Mouse (Mus musculus) ZHBTc4 (cell line): ENCODE results near the gene Lama1.
"Not testable (repeated sequence)": the region's sequence is repeated elsewhere in the genome, so short reads cannot be mapped to it uniquely, and the experiment has no call there.

Experiments used
- DNase-seq: peaks from one replicate; pipeline ENCODE4 v3.0.0-alpha.2; 2011; ENCODE audit warnings: low read depth, low spot score

The Lama1 gene

DNA sequence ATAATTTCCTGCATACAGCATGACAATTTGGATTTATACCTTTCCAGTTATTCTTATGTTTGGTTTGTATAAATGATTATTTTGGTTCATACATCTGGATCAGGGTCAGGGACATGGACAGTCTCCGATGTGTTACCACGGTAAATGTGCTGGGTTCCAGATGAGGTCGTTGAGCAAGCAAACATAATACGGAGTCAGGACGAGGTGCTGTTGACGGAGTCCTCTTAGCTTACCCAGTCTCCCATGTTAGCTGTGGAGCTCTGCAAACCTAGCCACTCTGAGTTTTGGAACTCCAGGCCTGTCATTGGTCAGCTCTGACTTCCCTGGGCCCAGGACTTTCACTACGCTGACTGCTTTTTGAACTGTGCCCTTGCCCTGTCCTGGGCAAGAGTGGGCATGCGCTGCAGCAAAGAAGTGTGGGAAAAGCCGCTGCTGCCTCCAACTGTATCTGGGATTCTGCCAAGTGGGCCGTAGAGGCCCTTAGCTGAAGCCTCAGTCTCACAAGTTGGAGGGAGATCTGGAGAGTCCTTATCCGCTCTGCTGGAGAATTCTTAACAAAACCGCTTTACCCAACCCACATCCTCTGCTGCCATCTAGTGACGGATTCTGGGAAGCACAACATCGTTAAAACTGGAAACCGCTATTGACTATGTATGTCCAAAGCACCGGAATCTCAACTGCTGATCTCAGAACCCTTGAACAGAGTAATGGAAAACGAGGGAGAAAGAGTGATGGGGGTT, 140.5 kb downstream of the Lama1 start:
- peak; percentile 82 for DNase-seq

DNA sequence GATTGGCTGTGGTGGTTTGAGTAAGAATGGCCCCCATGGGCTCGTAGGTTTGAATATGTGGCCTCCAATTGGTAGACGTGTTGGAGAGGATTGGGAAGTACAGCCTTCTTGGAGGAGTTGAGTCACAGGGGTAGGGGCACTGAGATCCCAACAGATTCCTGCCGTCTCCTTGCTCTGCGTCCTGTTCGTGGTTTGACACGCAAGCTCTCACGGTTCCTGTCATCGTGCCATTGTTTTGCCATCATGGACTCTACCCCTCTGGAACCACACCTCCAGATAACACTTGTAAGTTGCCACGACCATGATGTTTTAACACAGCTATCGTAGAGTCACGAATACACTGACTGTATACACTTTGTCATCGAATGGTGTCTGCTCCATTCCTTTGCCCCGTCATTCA, 141.9 kb downstream of the Lama1 start:
- DNase-seq: no peak

DNA sequence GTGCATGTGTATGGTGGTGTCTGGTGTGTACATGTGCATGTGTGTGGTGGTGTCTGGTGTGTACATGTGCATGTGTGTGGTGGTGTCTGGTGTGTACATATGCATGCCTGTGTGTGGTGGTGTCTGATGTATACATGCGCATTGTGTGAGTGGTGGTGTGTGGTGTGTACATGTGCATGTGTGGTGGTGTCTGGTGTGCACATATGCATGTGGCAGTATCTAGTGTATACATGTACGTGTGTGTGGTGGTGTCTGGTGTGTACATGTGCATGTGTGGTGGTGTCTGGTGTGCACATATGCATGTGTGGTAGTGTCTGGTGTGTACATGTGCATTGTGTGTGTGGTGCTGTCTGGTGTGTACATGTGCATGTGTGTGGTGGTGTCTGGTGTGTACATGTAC, 144.4 kb downstream of the Lama1 start:
- DNase-seq: not testable (repeated sequence)

DNA sequence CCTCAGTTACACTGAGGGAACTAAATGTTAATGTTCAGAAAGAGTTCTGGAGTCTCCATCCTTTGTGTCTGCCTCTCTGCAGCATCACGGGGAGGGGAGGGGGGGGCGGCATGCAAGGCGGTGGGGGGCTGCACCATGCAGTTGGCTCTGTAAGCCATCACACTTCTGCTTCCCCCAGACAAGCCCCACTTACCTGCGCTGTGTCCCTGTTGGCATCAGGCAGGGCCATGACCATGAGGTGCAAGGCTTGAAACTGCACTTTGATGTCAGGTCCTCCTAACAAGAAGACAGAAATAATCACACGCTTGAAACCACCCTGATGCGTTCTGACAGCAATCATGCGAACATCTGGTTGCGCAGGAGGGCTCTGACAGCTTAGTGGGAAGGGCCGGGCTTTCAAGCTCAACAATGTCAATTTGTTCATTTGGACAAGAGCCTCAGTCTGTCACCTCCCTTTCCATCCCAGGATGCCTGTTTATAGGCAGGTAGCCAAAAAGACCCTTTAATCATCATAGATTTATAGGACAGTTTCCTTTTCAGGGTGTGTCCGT, 164.1 kb downstream of the Lama1 start:
- DNase-seq: no peak

DNA sequence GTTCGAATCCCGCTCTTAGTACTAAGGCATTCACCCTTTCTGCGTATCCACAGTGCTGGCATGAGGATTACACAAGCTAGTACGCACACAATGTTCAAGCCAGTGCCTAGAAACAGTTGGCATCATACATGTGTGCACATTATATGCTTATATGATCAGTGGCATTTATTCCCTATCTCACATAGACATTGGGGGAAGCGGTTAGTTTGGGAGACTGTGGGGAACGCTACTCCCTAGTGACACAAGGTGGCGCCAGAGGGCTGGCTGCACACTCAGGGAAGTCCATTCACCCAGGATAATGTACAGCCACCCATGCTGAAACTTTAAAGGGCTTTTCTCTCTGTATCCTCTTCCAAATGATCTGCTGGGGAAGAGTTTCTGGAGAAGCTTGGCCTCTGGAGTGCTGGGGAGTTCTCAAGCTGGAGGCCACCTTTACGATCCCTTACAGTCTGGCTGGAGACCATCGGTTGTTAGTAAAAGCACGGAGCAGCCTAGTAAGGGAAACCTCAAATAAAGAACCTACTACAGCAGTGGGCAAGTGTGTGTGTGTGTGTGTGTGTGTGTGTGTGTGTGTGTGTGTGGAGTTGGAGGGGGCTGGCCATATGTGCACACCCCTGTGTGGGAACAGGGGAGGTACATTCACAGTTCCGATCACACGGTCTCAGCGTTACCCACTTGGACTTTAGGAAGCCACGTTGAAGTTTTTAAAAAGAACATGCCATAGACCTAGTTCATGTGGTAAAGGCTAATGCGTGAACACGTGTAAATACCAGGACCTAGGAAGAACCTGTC, 164.9 kb downstream of the Lama1 start:
- DNase-seq: peak; percentile 75

DNA sequence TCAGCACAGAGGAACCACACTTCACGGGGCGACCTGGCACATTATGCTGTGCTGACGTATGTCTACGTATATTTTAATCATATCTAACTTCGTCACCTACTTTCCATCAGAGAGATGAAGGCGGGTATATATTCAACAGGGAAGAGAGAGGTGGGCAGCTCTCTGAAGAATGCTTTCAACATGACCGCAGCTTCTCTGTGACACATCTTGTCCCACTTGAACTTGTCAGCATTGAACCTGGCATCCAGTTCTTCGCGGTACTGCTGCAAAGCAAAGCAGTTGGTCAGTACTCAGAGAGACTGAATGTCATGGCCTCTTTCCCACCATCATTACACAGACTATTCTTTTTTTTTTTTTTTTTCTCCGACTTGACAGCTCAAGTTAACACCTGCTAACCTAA, 167.3 kb downstream of the Lama1 start:
- DNase-seq: no peak

DNA sequence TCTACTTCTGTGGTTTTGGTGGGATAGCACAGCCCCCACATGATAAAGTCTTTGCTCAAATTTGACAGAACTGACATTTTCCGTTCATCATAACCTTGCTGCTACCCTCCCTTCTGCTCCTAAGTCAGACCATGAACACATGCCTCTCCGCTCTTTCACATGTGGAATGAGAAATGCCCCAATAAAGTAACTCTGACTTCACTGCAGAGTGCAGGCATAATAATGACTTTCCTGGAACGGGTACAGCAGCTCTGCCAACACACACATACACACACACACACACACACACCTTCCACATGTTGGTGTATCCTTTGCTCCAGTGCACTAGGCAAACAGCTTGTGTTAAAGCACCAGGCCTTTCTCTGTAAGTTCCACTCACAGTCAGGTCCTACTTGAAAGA, 167.9 kb downstream of the Lama1 start:
- no peak for DNase-seq

DNA sequence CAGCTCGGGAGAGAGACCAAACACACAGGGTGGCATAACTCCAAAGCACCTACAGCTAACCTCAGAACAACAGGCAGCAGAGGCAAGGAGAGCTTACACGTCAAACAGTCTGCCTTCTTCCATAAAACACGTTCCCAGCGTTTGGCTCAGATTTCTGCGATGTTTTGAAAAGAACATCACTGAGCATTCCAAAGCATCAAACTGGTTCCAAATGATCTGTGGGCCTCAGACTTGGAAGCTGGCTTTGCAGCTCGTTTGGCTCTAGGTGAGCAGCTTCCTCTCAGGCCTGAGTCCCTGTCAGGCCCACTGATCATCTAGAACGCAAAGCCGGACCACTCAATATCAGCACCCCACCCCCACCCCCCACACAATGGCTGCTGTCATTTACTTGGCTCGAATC, 169.0 kb downstream of the Lama1 start:
- DNase-seq: no peak

DNA sequence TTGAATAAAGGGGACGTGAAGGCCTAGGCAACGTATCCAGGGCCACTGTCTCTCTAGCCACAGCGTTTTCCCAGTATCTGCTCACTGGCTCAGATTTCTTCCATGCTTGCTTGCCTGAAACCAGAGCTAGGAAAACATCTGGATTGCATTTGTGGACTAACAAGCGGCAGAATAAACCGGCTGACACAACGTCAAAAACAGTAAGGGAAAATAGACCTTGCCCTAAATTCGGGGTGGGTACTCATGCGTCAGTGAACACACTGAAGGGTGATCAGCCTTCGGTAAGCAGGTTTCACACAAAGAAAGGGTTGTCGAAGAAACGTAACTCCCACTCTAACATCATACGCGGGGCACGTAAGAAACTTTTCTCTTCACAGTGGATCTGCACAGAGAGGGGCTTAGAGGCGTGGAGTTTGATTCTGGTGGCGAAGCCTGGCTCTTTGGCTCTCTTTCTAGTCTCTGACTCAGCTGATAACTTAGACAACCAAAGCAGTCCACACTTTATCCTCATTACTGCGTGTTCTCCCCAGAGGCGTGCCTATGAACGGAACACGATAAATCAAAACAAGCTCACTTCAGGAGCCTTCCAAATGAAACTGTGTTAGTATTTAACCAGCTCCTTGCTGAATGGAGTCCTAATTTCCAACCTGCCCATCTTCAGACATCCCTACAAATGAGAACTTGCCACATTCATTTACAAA, 169.6 kb downstream of the Lama1 start:
- DNase-seq: no peak

DNA sequence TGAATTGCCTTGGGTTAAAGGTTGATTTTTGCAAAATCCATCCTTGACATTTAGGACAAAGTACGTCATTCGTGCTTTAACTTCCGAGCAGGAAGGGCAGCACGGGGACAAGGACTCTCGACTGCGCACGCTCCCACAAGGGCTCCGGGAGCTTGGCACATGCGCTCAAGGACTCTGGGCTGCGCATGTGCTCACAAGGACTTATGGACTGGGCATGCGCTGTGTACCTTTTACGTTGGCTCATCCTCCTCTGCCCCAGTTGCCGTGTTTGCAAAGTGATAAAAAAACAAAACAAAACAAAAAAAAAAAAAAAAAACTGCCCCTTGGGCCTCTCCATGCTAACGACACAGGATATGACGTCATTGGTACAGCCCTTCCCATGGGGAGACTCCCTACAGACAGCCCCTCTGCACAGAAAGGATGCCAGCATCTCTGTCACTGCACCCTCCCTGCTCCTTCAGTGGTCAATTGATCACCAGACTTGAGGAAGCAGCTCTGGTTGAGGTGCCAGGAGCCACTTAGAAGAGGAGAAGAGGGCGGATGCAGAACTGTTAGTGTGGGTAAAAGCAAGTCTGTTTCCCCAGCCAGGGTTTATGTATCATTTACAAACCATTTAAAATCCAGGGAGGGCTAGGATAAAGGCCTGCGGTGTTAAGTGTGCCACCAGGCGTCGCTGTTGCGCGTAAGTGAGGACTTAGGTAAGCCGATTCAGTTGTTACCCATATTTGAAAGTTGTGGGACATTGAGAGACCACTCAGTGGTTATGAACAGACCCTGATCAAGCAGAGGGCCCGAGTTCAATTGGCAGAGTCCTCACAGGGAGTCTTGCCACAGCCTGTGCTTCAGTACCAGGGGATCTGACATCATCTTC, 172.9 kb downstream of the Lama1 start:
- DNase-seq: peak; percentile 87
